Mouse (Mus musculus): ENCODE measurements around the gene Plxnb1. TPM values are rescaled to one million over a fixed set of nuclear protein-coding genes. Genes with fewer than 3 reads are reported as not detected.

Gene Plxnb1
- total and polyA plus RNA-seq, 3 experiments = under 0.01 TPM; not detected in 2

GRCm38 (mm10) chr9:109103250-109103649 lies 8.1 kb downstream of the Plxnb1 start:
- DNase-seq (ENCODE audit: extremely low read depth) = no peak
- H3K27ac ChIP-seq (ENCODE audit: insufficient read depth, low read depth) = no peak overlapping the region
- TF ChIP-seq JUND (conservative IDR thresholded peaks at IDR 0.05; ENCODE audit: low read depth, low read length) (no peak), POLR2A (IDR thresholded peaks at IDR 0.05; ENCODE audit: low read depth, low read length) (no peak), CHD1 (IDR thresholded peaks at IDR 0.05; ENCODE audit: low read depth, low read length) (no peak)
- no peaks in the 10 kb centered on the region for H3K4me1 ChIP-seq (ENCODE audit: control insufficient read depth in 1 of 2, insufficient read depth in 2 of 2)
- no peaks in the 10 kb centered on the region for H3K9me3 ChIP-seq (replicated peaks; ENCODE audit: low read length)
- no peaks in the 10 kb centered on the region for H3K36me3 ChIP-seq (replicated peaks in 1 of 2; ENCODE audit: control insufficient read depth in 1 of 2, insufficient read depth in 1 of 2, low read length in 1 of 2)
- peaks cover 95% of the 10 kb centered on the region for H3K27me3 ChIP-seq (replicated peaks)
- H3K9ac ChIP-seq (ENCODE audit: insufficient read depth, low read depth) = no peak overlapping the region
- dilution Hi-C loops (cut with MboI; ENCODE audit: extremely low pct_ligation_motif_present, extremely low pct_unique_long_range_greater_than_20kb, low sequenced_read_pairs) (no loop called here), in situ Hi-C loops (cut with MboI; ENCODE audit: low pct_ligation_motif_present, low pct_unique_long_range_greater_than_20kb, low sequenced_read_pairs) (no loop called here)
- no peak overlapping the region for H3K4me2 ChIP-seq (ENCODE audit: insufficient read depth, low read depth, poor library complexity, severe bottlenecking)
- H3K4me3 ChIP-seq (replicated peaks in 1 of 3; ENCODE audit: low read depth in 2 of 3, low read length in 2 of 3, poor library complexity in 1 of 3) = no peak overlapping the region
- H3K79me2 ChIP-seq (replicated peaks; ENCODE audit: control insufficient read depth, extremely low read depth, insufficient read depth, poor library complexity, severe bottlenecking) = no peaks in the 10 kb centered on the region

GRCm38 (mm10) chr9:109104083-109104482 lies 8.9 kb downstream of the Plxnb1 start:
- dilution Hi-C loops (cut with MboI; ENCODE audit: extremely low pct_ligation_motif_present, extremely low pct_unique_long_range_greater_than_20kb, low sequenced_read_pairs) (no loop called here), in situ Hi-C loops (cut with MboI; ENCODE audit: low pct_ligation_motif_present, low pct_unique_long_range_greater_than_20kb, low sequenced_read_pairs) (no loop called here)
- Histone ChIP-seq H3K4me3 (replicated peaks in 1 of 3; ENCODE audit: low read depth in 2 of 3, low read length in 2 of 3, poor library complexity in 1 of 3) (no peak overlapping the region), H3K79me2 (replicated peaks; ENCODE audit: control insufficient read depth, extremely low read depth, insufficient read depth, poor library complexity, severe bottlenecking) (no peaks in the 10 kb centered on the region), H3K4me1 (ENCODE audit: control insufficient read depth in 1 of 2, insufficient read depth in 2 of 2) (no peaks in the 10 kb centered on the region), H3K27me3 (replicated peaks) (peaks cover 95% of the 10 kb centered on the region), H3K36me3 (replicated peaks in 1 of 2; ENCODE audit: control insufficient read depth in 1 of 2, insufficient read depth in 1 of 2, low read length in 1 of 2) (no peaks in the 10 kb centered on the region), H3K4me2 (ENCODE audit: insufficient read depth, low read depth, poor library complexity, severe bottlenecking) (no peak overlapping the region), H3K9me3 (replicated peaks; ENCODE audit: low read length) (no peaks in the 10 kb centered on the region), H3K9ac (ENCODE audit: insufficient read depth, low read depth) (no peak overlapping the region), H3K27ac (ENCODE audit: insufficient read depth, low read depth) (no peak overlapping the region)
- no peak for DNase-seq (ENCODE audit: extremely low read depth)
- TF ChIP-seq CHD1 (IDR thresholded peaks at IDR 0.05; ENCODE audit: low read depth, low read length) (no peak), NELFE (IDR thresholded peaks at IDR 0.05; ENCODE audit: low read depth, low read length) (no peak)

- H3K9ac ChIP-seq (ENCODE audit: insufficient read depth, low read depth) = no peak overlapping the region
- H3K9me3 ChIP-seq (replicated peaks; ENCODE audit: low read length) = no peaks in the 10 kb centered on the region
- H3K79me2 ChIP-seq (replicated peaks; ENCODE audit: control insufficient read depth, extremely low read depth, insufficient read depth, poor library complexity, severe bottlenecking) = no peaks in the 10 kb centered on the region
- DNase-seq (ENCODE audit: extremely low read depth) = no peak
- no peaks in the 10 kb centered on the region for H3K4me1 ChIP-seq (ENCODE audit: control insufficient read depth in 1 of 2, insufficient read depth in 2 of 2)
- dilution Hi-C loops (cut with MboI; ENCODE audit: extremely low pct_ligation_motif_present, extremely low pct_unique_long_range_greater_than_20kb, low sequenced_read_pairs) = no loop called here
- in situ Hi-C loops (cut with MboI; ENCODE audit: low pct_ligation_motif_present, low pct_unique_long_range_greater_than_20kb, low sequenced_read_pairs) = no loop called here
- peaks cover 95% of the 10 kb centered on the region for H3K27me3 ChIP-seq (replicated peaks)
- no peak overlapping the region for H3K4me2 ChIP-seq (ENCODE audit: insufficient read depth, low read depth, poor library complexity, severe bottlenecking)
- no peak for TF ChIP-seq TBP (conservative IDR thresholded peaks at IDR 0.05; ENCODE audit: low read depth, low read length)
- TF ChIP-seq ETS1 (conservative IDR thresholded peaks at IDR 0.05; ENCODE audit: low read depth, low read length) = no peak
- no peak for TF ChIP-seq MXI1 (IDR thresholded peaks at IDR 0.05; ENCODE audit: low read depth, low read length)
- TF ChIP-seq USF1 (IDR thresholded peaks at IDR 0.05; ENCODE audit: low read depth, low read length) = no peak
- no peak for TF ChIP-seq MAX (IDR thresholded peaks at IDR 0.05; ENCODE audit: low read length)
- no peak for TF ChIP-seq MAFK (IDR thresholded peaks at IDR 0.05; ENCODE audit: insufficient replicate concordance, low read length)
- no peak for TF ChIP-seq SMC3 (IDR thresholded peaks at IDR 0.05; ENCODE audit: low read depth, low read length)
- no peak for TF ChIP-seq HCFC1 (IDR thresholded peaks at IDR 0.05; ENCODE audit: low read depth, low read length)
- TF ChIP-seq BHLHE40 (IDR thresholded peaks at IDR 0.05; ENCODE audit: low read depth, low read length) = no peak
- no peak for TF ChIP-seq GABPA (IDR thresholded peaks at IDR 0.05; ENCODE audit: insufficient replicate concordance, low read depth, low read length)
- no peak for TF ChIP-seq RCOR1 (conservative IDR thresholded peaks at IDR 0.05; ENCODE audit: low read depth, low read length)
- TF ChIP-seq PAX5 (IDR thresholded peaks at IDR 0.05; ENCODE audit: low read length) = no peak
- TF ChIP-seq NELFE (IDR thresholded peaks at IDR 0.05; ENCODE audit: low read depth, low read length) = no peak
- TF ChIP-seq TCF12 (IDR thresholded peaks at IDR 0.05; ENCODE audit: low read depth, low read length) = no peak
- TF ChIP-seq MAZ (IDR thresholded peaks at IDR 0.05; ENCODE audit: low read depth, low read length) = no peak
- TF ChIP-seq SIN3A (IDR thresholded peaks at IDR 0.05; ENCODE audit: low read length) = no peak
- TF ChIP-seq UBTF (IDR thresholded peaks at IDR 0.05; ENCODE audit: low read depth, low read length) = no peak
- no peak overlapping the region for H3K4me3 ChIP-seq (replicated peaks in 1 of 3; ENCODE audit: low read depth in 2 of 3, low read length in 2 of 3, poor library complexity in 1 of 3)
- H3K27ac ChIP-seq (ENCODE audit: insufficient read depth, low read depth) = no peak overlapping the region
- no peaks in the 10 kb centered on the region for H3K36me3 ChIP-seq (replicated peaks in 1 of 2; ENCODE audit: control insufficient read depth in 1 of 2, insufficient read depth in 1 of 2, low read length in 1 of 2)
Measured at GRCm38 (mm10) chr9:109105011-109105410, 9.8 kb downstream of the Plxnb1 start.

All from CH12.LX (cell line).